Mouse (Mus musculus): ENCODE measurements around the gene Sept12.

Sept12 gene

GRCm38 (mm10) chr16:4937351-4938190 lies 60.1 kb downstream of the Sept12 start:
- DNase-seq (ENCODE audit: low spot score) = no peak

Measured in layer of hippocampus, adult 11-12 months (tissue).